Mouse (Mus musculus): ENCODE measurements around the gene Gm28557.

DNA sequence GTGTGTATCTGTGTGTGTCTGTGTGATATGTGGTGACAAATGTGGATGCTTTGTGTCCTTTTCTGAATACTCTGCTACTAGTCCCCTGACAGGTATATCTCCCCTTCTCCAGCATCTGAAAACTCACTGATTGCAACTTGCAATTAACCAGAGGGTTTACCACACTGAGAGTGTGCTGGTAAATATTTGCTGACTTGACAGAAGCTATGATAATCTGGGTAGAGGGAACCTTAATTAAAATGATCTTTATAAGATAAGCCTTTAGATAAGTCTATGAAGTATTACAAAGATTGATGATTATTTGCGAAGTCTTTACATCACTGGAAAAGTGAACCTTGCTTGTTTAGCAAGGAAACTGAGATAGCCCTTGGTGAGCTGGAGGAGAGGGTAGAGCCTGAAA is 16.1 kb upstream of the Gm28557 start:
- TF ChIP-seq POLR2A (IDR thresholded peaks at IDR 0.05; ENCODE audit: insufficient read depth, low read length), result no peak
- no peak for TF ChIP-seq CTCF (IDR thresholded peaks at IDR 0.05; ENCODE audit: low read depth, low read length)
- TF ChIP-seq EP300 (IDR thresholded peaks at IDR 0.05; ENCODE audit: insufficient read depth, low read depth, low read length), result no peak
